ENCODE assay signal across 8 mouse cellular contexts in the genomic region with DNA sequence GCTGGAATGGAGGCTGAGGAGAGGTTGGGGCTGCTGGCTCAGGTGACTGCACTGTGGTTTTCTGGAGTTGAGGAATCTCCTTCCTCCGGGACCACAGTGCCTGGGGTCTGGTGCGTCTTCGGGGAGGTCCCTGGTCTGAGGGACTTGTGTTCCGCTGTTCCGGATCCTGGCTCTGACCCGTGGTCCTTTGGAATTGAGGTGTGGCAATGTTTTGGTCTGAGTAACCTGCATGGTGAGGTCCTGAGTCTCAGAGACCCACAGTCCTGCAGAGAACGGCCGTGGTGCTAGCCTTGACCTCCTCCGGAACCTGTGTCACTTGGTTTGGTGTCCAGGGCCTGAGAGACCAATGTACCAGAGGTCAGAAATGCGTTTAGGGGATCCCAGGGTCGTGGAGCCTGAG. TPM values are rescaled to one million over a fixed set of nuclear protein-coding genes. Genes with fewer than 3 reads are reported as not detected.
DNase-seq lines count a peak whose midpoint lies in the region; ATAC-seq and TF ChIP-seq lines count a peak whose summit lies in the region.

No protein-coding gene starts in this region.

- intact Hi-C loops in heart, adult 2 months (cut with DNase I): loop anchor here (2.0 kb wide), 1 partner anchor 53 kb away; no protein-coding TSS in a partner anchor
- intact Hi-C loops in heart, postnatal 25 days (cut with DNase I): no loop called here

- 0 out of 2 replicates have a peak, but pooled peaks cover 3% of the 10 kb centered on the region for H3K79me2 ChIP-seq in heart, adult 2 months (replicated peaks; ENCODE audit: control insufficient read depth, insufficient read depth, low read length)

- no peak for TF ChIP-seq POLR2A in heart, adult 2 months (IDR thresholded peaks at IDR 0.05; ENCODE audit: insufficient read depth, low read depth, low read length)

- no peaks in the 10 kb centered on the region for H3K36me3 ChIP-seq in heart, adult 2 months (ENCODE audit: control insufficient read depth, insufficient read depth, low read length)
- peaks cover 30% of the 10 kb centered on the region for H3K36me3 ChIP-seq in E14TG2a.4 (ENCODE audit: insufficient read depth, low read length)
- no peaks in the 10 kb centered on the region for H3K36me3 ChIP-seq in forebrain, embryonic 11.5 days (ENCODE audit: control insufficient read depth, insufficient read depth, low read length)
- peaks cover 29% of the 10 kb centered on the region for H3K36me3 ChIP-seq in limb, embryonic 10.5 days
- H3K36me3 ChIP-seq in neural tube, embryonic 14.5 days (ENCODE audit: control insufficient read depth, insufficient read depth, low read length): peaks cover 13% of the 10 kb centered on the region; the same call in 1 of the 2 replicates

- H3K27me3 ChIP-seq in heart, adult 2 months (ENCODE audit: control insufficient read depth, insufficient read depth, low read length): no peaks in the 10 kb centered on the region
- H3K27me3 ChIP-seq in E14TG2a.4 (ENCODE audit: insufficient read depth, low read length): no peaks in the 10 kb centered on the region
- H3K27me3 ChIP-seq in forebrain, embryonic 11.5 days (ENCODE audit: control insufficient read depth, insufficient read depth, low read length): no peaks in the 10 kb centered on the region
- no peaks in the 10 kb centered on the region for H3K27me3 ChIP-seq in limb, embryonic 10.5 days (ENCODE audit: low read depth, poor library complexity, severe bottlenecking)
- no peaks in the 10 kb centered on the region for H3K27me3 ChIP-seq in neural tube, embryonic 14.5 days (ENCODE audit: control insufficient read depth, insufficient read depth, low read length)

- no peaks in the 10 kb centered on the region for H3K9me3 ChIP-seq in E14TG2a.4 (ENCODE audit: low read length)
- H3K9me3 ChIP-seq in forebrain, embryonic 11.5 days (ENCODE audit: control insufficient read depth, low read length): no peaks in the 10 kb centered on the region
- H3K9me3 ChIP-seq in limb, embryonic 10.5 days (replicated peaks): no peaks in the 10 kb centered on the region
- H3K9me3 ChIP-seq in neural tube, embryonic 14.5 days (ENCODE audit: control insufficient read depth, low read length): no peaks in the 10 kb centered on the region

- H3K4me3 ChIP-seq in heart, adult 2 months: peak overlapping the region; percentile 71
- H3K4me3 ChIP-seq in E14TG2a.4 (replicated peaks; ENCODE audit: low read length): peak overlapping the region; percentile 96
- peak overlapping the region; percentile 85 for H3K4me3 ChIP-seq in forebrain, embryonic 11.5 days (ENCODE audit: low read depth, low read length)
- peak overlapping the region; percentile 86 for H3K4me3 ChIP-seq in limb, embryonic 10.5 days
- H3K4me3 ChIP-seq in neural tube, embryonic 14.5 days (ENCODE audit: low read depth, low read length): peak overlapping the region; percentile 75

- no peak for ATAC-seq in forebrain, embryonic 11.5 days (replicated peaks; ENCODE audit: low FRiP score)
- ATAC-seq in neural tube, embryonic 14.5 days (ENCODE audit: low read depth): no peak
- ATAC-seq in megakaryocyte-erythroid progenitor cell, adult 5-6 weeks (replicated peaks; ENCODE audit: low FRiP score, low TSS enrichment, poor library complexity, severe bottlenecking): no peak

- peaks cover 13% of the 10 kb centered on the region for H3K4me1 ChIP-seq in heart, adult 2 months (ENCODE audit: control insufficient read depth, insufficient read depth, low read length)
- H3K4me1 ChIP-seq in E14TG2a.4 (replicated peaks; ENCODE audit: low read depth, low read length): peaks cover 45% of the 10 kb centered on the region
- peaks cover 25% of the 10 kb centered on the region for H3K4me1 ChIP-seq in forebrain, embryonic 11.5 days (replicated peaks; ENCODE audit: control insufficient read depth, insufficient read depth, low read length)
- peaks cover 37% of the 10 kb centered on the region for H3K4me1 ChIP-seq in limb, embryonic 10.5 days
- H3K4me1 ChIP-seq in neural tube, embryonic 14.5 days (ENCODE audit: control insufficient read depth, insufficient read depth, low read length): peaks cover 22% of the 10 kb centered on the region

- peak overlapping the region; percentile 98 for H3K4me2 ChIP-seq in forebrain, embryonic 11.5 days (ENCODE audit: low read depth, low read length, severe bottlenecking)
- peak overlapping the region; percentile 96 for H3K4me2 ChIP-seq in neural tube, embryonic 14.5 days (ENCODE audit: low read depth, low read length)

- WGBS in heart, adult 2 months: 2% methylated on average over 11 of the region's 11 CpGs
- WGBS in forebrain, embryonic 11.5 days: 3% methylated on average over 11 of the region's 11 CpGs
- 3% methylated on average over 11 of the region's 11 CpGs for WGBS in limb, embryonic 10.5 days
- WGBS in neural tube, embryonic 14.5 days: 2% methylated on average over 11 of the region's 11 CpGs

- peak overlapping the region; percentile 93 for H3K9ac ChIP-seq in heart, adult 2 months (ENCODE audit: low read depth, low read length)
- H3K9ac ChIP-seq in forebrain, embryonic 11.5 days (ENCODE audit: low read length): peak overlapping the region; percentile 82
- H3K9ac ChIP-seq in neural tube, embryonic 14.5 days (replicated peaks; ENCODE audit: low read depth, low read length): peak overlapping the region; percentile 74

- TF ChIP-seq EP300 in heart, adult 2 months (IDR thresholded peaks at IDR 0.05; ENCODE audit: insufficient read depth, low read depth, low read length): no peak

- no peak for TF ChIP-seq CTCF in heart, adult 2 months (IDR thresholded peaks at IDR 0.05)
- no peak for TF ChIP-seq CTCF in E14TG2a.4 (conservative IDR thresholded peaks at IDR 0.05; ENCODE audit: low read length)

- DNase-seq in heart, adult 2 months: no peak
- no peak for DNase-seq in heart, postnatal 25 days (ENCODE audit: low spot score)
- peak; percentile 66 for DNase-seq in forebrain, embryonic 11.5 days (ENCODE audit: low spot score)
- no peak for DNase-seq in limb, embryonic 10.5 days (ENCODE audit: low spot score)
- no peak for DNase-seq in left cerebral cortex, adult 9 months (ENCODE audit: low spot score in 2 of 2)

- peak overlapping the region; percentile 83 for H3K27ac ChIP-seq in heart, adult 2 months
- H3K27ac ChIP-seq in forebrain, embryonic 11.5 days (ENCODE audit: low read depth, low read length): no peak overlapping the region
- H3K27ac ChIP-seq in limb, embryonic 10.5 days: peak overlapping the region; percentile 86
- peak overlapping the region; percentile 13; the same call in 1 of the 2 replicates for H3K27ac ChIP-seq in neural tube, embryonic 14.5 days (ENCODE audit: low read depth, low read length)

RNA-seq across cellular contexts. Expression of a gene that starts 0.5 kb away (rescaled TPM):
- total RNA-seq in heart, adult 2 months (2021): 10 to 100 TPM; 32.5 to 35.0 TPM
- 30.2 and 31.5 TPM in 2 replicates for polyA plus RNA-seq in heart, adult 2 months (2012; rRNA removed)
- 10 to 100 TPM; 33.6 to 36.4 TPM for total RNA-seq in heart, postnatal 25 days (2021)
- 150 and 152 TPM in 2 replicates for polyA plus RNA-seq in forebrain, embryonic 11.5 days (2014; fragmentation: Nextera tagmentation; extraction: Ambion mirVana)
- 205 and 213 TPM in 2 replicates for polyA plus RNA-seq in limb, embryonic 10.5 days (2016; fragmentation: Nextera tagmentation; extraction: Ambion mirVana)
- 96.8 and 102 TPM in 2 replicates for polyA plus RNA-seq in neural tube, embryonic 14.5 days (2014; fragmentation: Nextera tagmentation; extraction: Ambion mirVana)
- total RNA-seq in megakaryocyte-erythroid progenitor cell, adult 5-6 weeks (2014; fragmentation: Nextera tagmentation): 84.1 and 100 TPM in 2 replicates
- total RNA-seq in megakaryocyte-erythroid progenitor cell, adult 5-6 weeks (2017): 70.9 and 103 TPM in 2 replicates

RNA-seq across cellular contexts. Expression of a gene that starts 5.1 kb away (rescaled TPM):
- 10 to 100 TPM; 47.6 to 53.5 TPM for total RNA-seq in heart, adult 2 months (2021)
- polyA plus RNA-seq in heart, adult 2 months (2012; rRNA removed): 64.4 and 79.3 TPM in 2 replicates
- total RNA-seq in heart, postnatal 25 days (2021): 10 to 100 TPM; 49.7 to 51.5 TPM
- polyA plus RNA-seq in forebrain, embryonic 11.5 days (2014; fragmentation: Nextera tagmentation; extraction: Ambion mirVana): 39.0 and 43.2 TPM in 2 replicates
- 33.3 and 40.3 TPM in 2 replicates for polyA plus RNA-seq in limb, embryonic 10.5 days (2016; fragmentation: Nextera tagmentation; extraction: Ambion mirVana)
- polyA plus RNA-seq in neural tube, embryonic 14.5 days (2014; fragmentation: Nextera tagmentation; extraction: Ambion mirVana): 69.9 and 80.9 TPM in 2 replicates
- 16.3 and 21.1 TPM in 2 replicates for total RNA-seq in megakaryocyte-erythroid progenitor cell, adult 5-6 weeks (2014; fragmentation: Nextera tagmentation)
- 13.2 and 29.1 TPM in 2 replicates for total RNA-seq in megakaryocyte-erythroid progenitor cell, adult 5-6 weeks (2017)

RNA-seq across cellular contexts. Expression of a gene that starts 29.7 kb away (rescaled TPM):
- 100 to 1,000 TPM; 151 to 170 TPM for total RNA-seq in heart, adult 2 months (2021)
- 114 and 167 TPM in 2 replicates for polyA plus RNA-seq in heart, adult 2 months (2012; rRNA removed)
- total RNA-seq in heart, postnatal 25 days (2021): 100 to 1,000 TPM; 135 to 136 TPM
- 0.07 TPM in 2 replicates for polyA plus RNA-seq in forebrain, embryonic 11.5 days (2014; fragmentation: Nextera tagmentation; extraction: Ambion mirVana)
- 0.08 and 0.10 TPM in 2 replicates for polyA plus RNA-seq in limb, embryonic 10.5 days (2016; fragmentation: Nextera tagmentation; extraction: Ambion mirVana)
- polyA plus RNA-seq in neural tube, embryonic 14.5 days (2014; fragmentation: Nextera tagmentation; extraction: Ambion mirVana): 0.19 and 0.28 TPM in 2 replicates
- not detected in 2 replicates for total RNA-seq in megakaryocyte-erythroid progenitor cell, adult 5-6 weeks (2014; fragmentation: Nextera tagmentation)
- total RNA-seq in megakaryocyte-erythroid progenitor cell, adult 5-6 weeks (2017): not detected in 2 replicates

RNA-seq across cellular contexts. Expression of a gene that starts 37.5 kb away (rescaled TPM):
- 100 to 1,000 TPM; 159 to 160 TPM for total RNA-seq in heart, adult 2 months (2021)
- polyA plus RNA-seq in heart, adult 2 months (2012; rRNA removed): 112 and 170 TPM in 2 replicates
- 100 to 1,000 TPM; 143 to 166 TPM for total RNA-seq in heart, postnatal 25 days (2021)
- 0.21 TPM in 1 of 2 replicates, not detected in the other for polyA plus RNA-seq in forebrain, embryonic 11.5 days (2014; fragmentation: Nextera tagmentation; extraction: Ambion mirVana)
- polyA plus RNA-seq in limb, embryonic 10.5 days (2016; fragmentation: Nextera tagmentation; extraction: Ambion mirVana): 0.21 and 0.36 TPM in 2 replicates
- 0.95 and 1.9 TPM in 2 replicates for polyA plus RNA-seq in neural tube, embryonic 14.5 days (2014; fragmentation: Nextera tagmentation; extraction: Ambion mirVana)
- not detected in 2 replicates for total RNA-seq in megakaryocyte-erythroid progenitor cell, adult 5-6 weeks (2014; fragmentation: Nextera tagmentation)
- 0.23 TPM in 1 of 2 replicates, not detected in the other for total RNA-seq in megakaryocyte-erythroid progenitor cell, adult 5-6 weeks (2017)

RNA-seq across cellular contexts. Expression of a gene that starts 39.7 kb away (rescaled TPM):
- total RNA-seq in heart, adult 2 months (2021): 1 to 10 TPM in 1 of 2 experiments, under 1 TPM in 1; 0.99 to 1.3 TPM
- 0.45 and 0.67 TPM in 2 replicates for polyA plus RNA-seq in heart, adult 2 months (2012; rRNA removed)
- total RNA-seq in heart, postnatal 25 days (2021): 1 to 10 TPM in 1 of 2 experiments, under 1 TPM in 1; 0.95 to 1.2 TPM
- 38.0 and 38.6 TPM in 2 replicates for polyA plus RNA-seq in forebrain, embryonic 11.5 days (2014; fragmentation: Nextera tagmentation; extraction: Ambion mirVana)
- 54.7 and 60.2 TPM in 2 replicates for polyA plus RNA-seq in limb, embryonic 10.5 days (2016; fragmentation: Nextera tagmentation; extraction: Ambion mirVana)
- polyA plus RNA-seq in neural tube, embryonic 14.5 days (2014; fragmentation: Nextera tagmentation; extraction: Ambion mirVana): 2.3 and 3.2 TPM in 2 replicates
- 46.9 and 47.7 TPM in 2 replicates for total RNA-seq in megakaryocyte-erythroid progenitor cell, adult 5-6 weeks (2014; fragmentation: Nextera tagmentation)
- total RNA-seq in megakaryocyte-erythroid progenitor cell, adult 5-6 weeks (2017): 34.5 and 37.5 TPM in 2 replicates

Comparison
In these comparisons a context has a peak if more than half of its experiments do, and no peak if none do; other contexts are left out.
1. RNA of a gene that starts 29.7 kb away (polyA plus RNA-seq): 114 to 167 TPM in heart, adult 2 months; 0.19 to 0.28 TPM in neural tube, embryonic 14.5 days, 0.08 to 0.10 TPM in limb, embryonic 10.5 days and 0.07 TPM in forebrain, embryonic 11.5 days; every median in the first group is over 10 times any median in the second.
2. Peak in every context shown above with its lines, with median percentiles within 50 percentile points of each other: H3K4me3 ChIP-seq and H3K9ac ChIP-seq.